Mouse (Mus musculus) retina, postnatal 1 day (tissue): ENCODE results near the gene Rnf8.

Experiments
- DNase-seq: peaks from one replicate; pipeline ENCODE4 v3.0.0-alpha.2; 2012

The Rnf8 gene

GRCm38 (mm10) chr17:29681669-29682068 is 67.1 kb downstream of the Rnf8 start:
- DNase-seq: no peak

- DNase-seq: peak; percentile 42
Observed at GRCm38 (mm10) chr17:29682261-29682660, 67.7 kb downstream of the Rnf8 start.

- DNase-seq: no peak
Observed at GRCm38 (mm10) chr17:29683127-29683526, 68.5 kb downstream of the Rnf8 start.

- no peak for DNase-seq
Observed at GRCm38 (mm10) chr17:29684275-29684674, 69.7 kb downstream of the Rnf8 start.

- DNase-seq: no peak
Observed at GRCm38 (mm10) chr17:29686771-29687170, 72.2 kb downstream of the Rnf8 start.

GRCm38 (mm10) chr17:29687373-29687772 is 72.8 kb downstream of the Rnf8 start:
- DNase-seq: no peak

- DNase-seq: no peak
Observed at GRCm38 (mm10) chr17:29688610-29689009, 74.0 kb downstream of the Rnf8 start.

GRCm38 (mm10) chr17:29690257-29690656 is 75.7 kb downstream of the Rnf8 start:
- DNase-seq: no peak

GRCm38 (mm10) chr17:29692827-29693226 is 78.2 kb downstream of the Rnf8 start:
- DNase-seq: no peak

- DNase-seq: no peak
Observed at GRCm38 (mm10) chr17:29693571-29693970, 79.0 kb downstream of the Rnf8 start.

GRCm38 (mm10) chr17:29694516-29694915 is 79.9 kb downstream of the Rnf8 start:
- DNase-seq: no peak
